Mouse (Mus musculus) stomach, postnatal 0 days (tissue): ENCODE measurements around the gene Creb5. TPM values are rescaled to one million over a fixed set of nuclear protein-coding genes. Genes with fewer than 3 reads are reported as not detected.

Experiments
- ATAC-seq: fragments of 200-750 bp; cut with Nextera tagmentation; 2 replicates; pipeline ENCODE4 v1.8.0; 2017; ENCODE audit not compliant: low FRiP score, low TSS enrichment
- DNase-seq: peaks from one replicate; pipeline ENCODE4 v3.0.0-alpha.2; 2016; ENCODE audit warnings: low spot score
- H3K27ac ChIP-seq: fragments of 300-500 bp; sonication (generic); replicated peaks from 2 replicates; pipeline ENCODE4 v1.5.1; 2014; ENCODE audit warnings: mild to moderate bottlenecking, control low read depth
- H3K27me3 ChIP-seq: fragments of 300-500 bp; sonication (generic); 2 replicates; pipeline ENCODE4 v1.6.1; 2014; ENCODE audit warnings: low read length; ENCODE audit not compliant: control insufficient read depth, insufficient read depth
- H3K36me3 ChIP-seq: fragments of 300-500 bp; sonication (generic); 2 replicates; pipeline ENCODE4 v1.6.1; 2014; ENCODE audit warnings: low read length, mixed read lengths; ENCODE audit not compliant: control insufficient read depth, insufficient read depth
- H3K4me1 ChIP-seq: fragments of 300-500 bp; sonication (generic); replicated peaks from 2 replicates; pipeline ENCODE4 v1.6.1; 2014; ENCODE audit warnings: antibody characterized with exemption; ENCODE audit not compliant: control insufficient read depth, insufficient read depth
- H3K4me2 ChIP-seq: fragments of 300-500 bp; sonication (generic); replicated peaks from 2 replicates; pipeline ENCODE4 v1.6.1; 2014; ENCODE audit warnings: low read depth, mild to moderate bottlenecking, control low read depth, moderate library complexity
- H3K4me3 ChIP-seq: fragments of 300-500 bp; sonication (generic); 2 replicates; pipeline ENCODE4 v1.5.1; 2014; ENCODE audit warnings: low read depth, low read length, control low read depth
- H3K9ac ChIP-seq: fragments of 300-500 bp; sonication (generic); 2 replicates; pipeline ENCODE4 v1.6.1; 2014; ENCODE audit warnings: mild to moderate bottlenecking, low read length, control low read depth, mixed read lengths
- H3K9me3 ChIP-seq: fragments of 300-500 bp; sonication (generic); 2 replicates; pipeline ENCODE4 v1.6.1; 2016; ENCODE audit warnings: low read length; ENCODE audit not compliant: control insufficient read depth
- CTCF ChIP-seq: IDR thresholded peaks from 2 replicates; pipeline ENCODE4 v1.5.1; 2016; ENCODE audit warnings: antibody characterized with exemption, low read depth, mild to moderate bottlenecking, moderate library complexity
- EP300 ChIP-seq: optimal IDR thresholded peaks from 2 replicates; pipeline ENCODE3; 2016; ENCODE audit warnings: antibody characterized with exemption
- WGBS: fragments of 180-500 bp; shearing (Covaris S2); extraction: QIAGEN DNeasy Blood & Tissue Kit; methylation state at CpG from one replicate; pipeline ENCODE4 v1.1.7; 2014; 5-methylcytosine and 5-hydroxymethylcytosine counted together
- polyA plus RNA-seq: library from polyadenylated mRNA; unstranded; fragments of >200 nt; fragmentation: Nextera tagmentation; extraction: Ambion mirVana; gene quantifications from 2 replicates; pipeline ENCODE4 v1.2.1, GENCODE M21; 2015

Gene Creb5
- polyA plus RNA-seq, 1 experiment from 2014 or later = 3.2 TPM

- Histone ChIP-seq H3K9me3 (no peaks in the 10 kb centered on the region), H3K4me2 (no peak overlapping the region), H3K36me3 (no peaks in the 10 kb centered on the region), H3K27ac (no peak overlapping the region), H3K27me3 (no peaks in the 10 kb centered on the region), H3K9ac (no peak overlapping the region), H3K4me3 (no peak overlapping the region), H3K4me1 (peaks cover 2% of the 10 kb centered on the region; the same call in 1 of the 2 replicates)
- DNase-seq (no peak), ATAC-seq (no peak)
- WGBS = 38% methylated on average over 5 of the region's 5 CpGs
- TF ChIP-seq EP300 = no peak
These were observed 273.9 kb downstream of the Creb5 start for GRCm38 (mm10) chr6:53560928-53561327.

GRCm38 (mm10) chr6:53562586-53562985, 275.5 kb downstream of the Creb5 start:
- TF ChIP-seq CTCF (no peak), EP300 (no peak)
- no peak for DNase-seq
- Histone ChIP-seq H3K4me3 (no peak overlapping the region), H3K27ac (no peak overlapping the region), H3K4me1 (no peaks in the 10 kb centered on the region; the same call in 1 of the 2 replicates), H3K36me3 (no peaks in the 10 kb centered on the region), H3K27me3 (no peaks in the 10 kb centered on the region), H3K9me3 (no peaks in the 10 kb centered on the region), H3K4me2 (no peak overlapping the region), H3K9ac (no peak overlapping the region)
- peak; percentile 67 for ATAC-seq
- 68% methylated on average over 7 of the region's 7 CpGs for WGBS

- no peaks in the 10 kb centered on the region for H3K36me3 ChIP-seq
- ATAC-seq = peak; percentile 86
- WGBS = 54% methylated on average over 16 of the region's 16 CpGs
- DNase-seq = peak; percentile 82
- no peaks in the 10 kb centered on the region; the same call in 1 of the 2 replicates for H3K4me1 ChIP-seq
- H3K9ac ChIP-seq = no peak overlapping the region
- no peaks in the 10 kb centered on the region for H3K27me3 ChIP-seq
- H3K4me3 ChIP-seq = no peak overlapping the region
- H3K27ac ChIP-seq = no peak overlapping the region
- no peaks in the 10 kb centered on the region for H3K9me3 ChIP-seq
- H3K4me2 ChIP-seq = no peak overlapping the region
- no peak for TF ChIP-seq EP300
- TF ChIP-seq CTCF = no peak
These were observed 276.6 kb downstream of the Creb5 start for GRCm38 (mm10) chr6:53563546-53564185.

GRCm38 (mm10) chr6:53569436-53569835, 282.4 kb downstream of the Creb5 start:
- TF ChIP-seq EP300 (no peak), CTCF (no peak)
- ATAC-seq (no peak), DNase-seq (no peak)
- H3K4me1 ChIP-seq = no peaks in the 10 kb centered on the region; the same call in 1 of the 2 replicates
- no peaks in the 10 kb centered on the region for H3K27me3 ChIP-seq
- H3K36me3 ChIP-seq = no peaks in the 10 kb centered on the region
- 54% methylated on average over 3 of the region's 3 CpGs for WGBS
- H3K27ac ChIP-seq = no peak overlapping the region
- no peak overlapping the region for H3K4me3 ChIP-seq
- no peaks in the 10 kb centered on the region for H3K9me3 ChIP-seq
- H3K9ac ChIP-seq = no peak overlapping the region
- no peak overlapping the region for H3K4me2 ChIP-seq

- DNase-seq (no peak), ATAC-seq (no peak)
- H3K4me1 ChIP-seq = no peaks in the 10 kb centered on the region
These were observed 283.8 kb downstream of the Creb5 start for GRCm38 (mm10) chr6:53570906-53571305.

GRCm38 (mm10) chr6:53571571-53572122, 284.6 kb downstream of the Creb5 start:
- Histone ChIP-seq H3K9ac (no peak overlapping the region), H3K4me1 (no peaks in the 10 kb centered on the region), H3K9me3 (no peaks in the 10 kb centered on the region), H3K4me3 (no peak overlapping the region), H3K27me3 (no peaks in the 10 kb centered on the region), H3K4me2 (no peak overlapping the region), H3K27ac (no peak overlapping the region), H3K36me3 (no peaks in the 10 kb centered on the region)
- WGBS = 82% methylated on average over 4 of the region's 4 CpGs
- no peak for TF ChIP-seq CTCF
- no peak for DNase-seq
- ATAC-seq = no peak

More at GRCm38 (mm10) chr6:53570906-53571305, 283.8 kb downstream of the Creb5 start:
- no peak for TF ChIP-seq EP300
- no peak for TF ChIP-seq CTCF
- Histone ChIP-seq H3K4me2 (no peak overlapping the region), H3K27ac (no peak overlapping the region), H3K36me3 (no peaks in the 10 kb centered on the region), H3K4me3 (no peak overlapping the region), H3K27me3 (no peaks in the 10 kb centered on the region), H3K9me3 (no peaks in the 10 kb centered on the region), H3K9ac (no peak overlapping the region)
- WGBS = 95% methylated on average over 4 of the region's 4 CpGs
